Mouse (Mus musculus): ENCODE measurements around the gene Gja6. TPM values are rescaled to one million over a fixed set of nuclear protein-coding genes. Genes with fewer than 3 reads are reported as not detected.

The Gja6 gene
- polyA plus RNA-seq (2015; fragmentation: Nextera tagmentation; extraction: Ambion mirVana) = 0.10 and 0.11 TPM in 2 replicates

- no peak within 1 kb of the TSS for H3K9ac ChIP-seq
- H3K27ac ChIP-seq = no peak within 1 kb of the TSS
- WGBS = 76% methylated on average over 4 of the region's 4 CpGs
- ATAC-seq (replicated peaks) = no peak
- H3K4me1 ChIP-seq = no peaks in the 10 kb centered on the region
- H3K9me3 ChIP-seq = no peaks in the 10 kb centered on the region
- no peak within 1 kb of the TSS for H3K4me3 ChIP-seq
- no peaks in the 10 kb centered on the region for H3K36me3 ChIP-seq (replicated peaks)
- no peak within 1 kb of the TSS for H3K4me2 ChIP-seq
- H3K27me3 ChIP-seq (replicated peaks) = 0 out of 2 replicates have a peak, but pooled peaks cover 13% of the 10 kb centered on the region
Observed at GRCm38 (mm10) chrX:160906952-160907351, at the start of gene Gja6. Gja6 (minus strand) TSS chrX:160907052.

DNA sequence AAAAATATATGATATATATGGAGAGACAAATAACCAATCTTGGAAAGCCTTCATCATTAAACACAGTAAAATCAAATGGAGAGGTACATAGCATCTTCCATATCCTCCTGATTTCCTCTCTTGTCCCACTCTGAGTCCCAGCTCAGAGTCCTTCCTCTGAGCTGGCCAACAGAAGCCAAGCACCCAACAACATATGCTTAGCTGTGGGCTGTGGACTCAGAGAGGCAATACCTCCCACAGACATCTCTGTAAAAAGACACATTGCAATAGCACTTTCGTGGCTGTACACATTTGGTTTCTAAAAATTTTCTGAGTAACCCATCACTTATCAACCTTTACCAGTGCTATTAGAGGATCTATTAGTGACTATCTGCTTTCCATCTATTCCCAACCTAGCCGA is 42.7 kb upstream of the Gja6 start:
- peaks cover 5% of the 10 kb centered on the region; the same call in 1 of the 2 replicates for H3K27me3 ChIP-seq (replicated peaks)
- 84% methylated on average over 2 of the region's 2 CpGs for WGBS
- ATAC-seq (replicated peaks) = no peak
- H3K9me3 ChIP-seq = no peaks in the 10 kb centered on the region
- H3K36me3 ChIP-seq (replicated peaks) = no peaks in the 10 kb centered on the region
- no peaks in the 10 kb centered on the region for H3K4me1 ChIP-seq
- no peak overlapping the region for H3K4me3 ChIP-seq
- H3K9ac ChIP-seq = no peak overlapping the region
- no peak overlapping the region for H3K27ac ChIP-seq
- H3K4me2 ChIP-seq = no peak overlapping the region

DNA sequence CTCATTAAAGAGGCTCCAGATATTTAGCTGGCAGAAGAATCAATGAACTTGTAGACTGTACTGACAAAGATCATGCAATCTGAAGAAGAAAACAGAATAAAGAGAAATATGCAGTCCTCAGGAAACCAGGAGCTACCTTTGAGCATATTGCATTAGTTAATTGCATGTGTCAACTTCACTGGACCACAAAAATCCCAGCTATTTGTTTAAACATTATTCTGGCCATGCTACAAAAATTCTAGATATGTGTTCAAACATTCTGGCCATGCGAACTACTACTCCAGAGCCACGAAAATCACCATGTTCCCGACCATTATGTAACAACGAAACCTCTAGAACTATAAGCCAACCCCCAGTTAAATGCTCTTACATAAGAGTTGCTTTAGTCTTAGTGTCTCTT is 37.9 kb upstream of the Gja6 start:
- WGBS = 81% methylated on average over 4 of the region's 4 CpGs

DNA sequence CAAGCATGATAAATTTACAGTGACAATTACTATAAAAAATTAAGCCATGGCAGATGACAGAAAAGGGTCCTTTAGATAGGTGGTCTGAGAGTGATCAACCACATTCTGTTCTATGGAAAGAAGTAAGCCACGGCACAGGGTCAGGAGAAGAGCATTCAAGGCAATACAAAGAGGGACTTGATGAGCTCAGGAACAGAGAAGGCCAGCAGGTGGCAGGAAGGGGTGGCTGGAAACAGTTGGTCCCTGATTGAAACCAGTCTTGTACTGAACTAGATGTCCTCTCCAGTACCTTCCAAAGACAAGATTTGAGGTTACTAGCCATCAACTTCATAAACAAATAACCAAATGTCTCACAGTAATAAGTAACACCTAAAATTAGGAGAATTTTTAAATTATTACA is 28.7 kb upstream of the Gja6 start:
- Histone ChIP-seq H3K27ac (no peak overlapping the region), H3K27me3 (replicated peaks) (0 out of 2 replicates have a peak, but pooled peaks cover 2% of the 10 kb centered on the region), H3K4me3 (no peak overlapping the region), H3K9ac (no peak overlapping the region), H3K4me2 (no peak overlapping the region), H3K36me3 (replicated peaks) (no peaks in the 10 kb centered on the region), H3K9me3 (no peaks in the 10 kb centered on the region), H3K4me1 (no peaks in the 10 kb centered on the region)
- WGBS = 60% methylated on average over 1 of the region's 1 CpGs
- no peak for ATAC-seq (replicated peaks)

More for the DNA sequence above, 37.9 kb upstream of the Gja6 start:
- Histone ChIP-seq H3K36me3 (replicated peaks) (no peaks in the 10 kb centered on the region), H3K9ac (no peak overlapping the region), H3K27ac (no peak overlapping the region), H3K4me2 (no peak overlapping the region), H3K9me3 (no peaks in the 10 kb centered on the region), H3K27me3 (replicated peaks) (no peaks in the 10 kb centered on the region; the same call in 1 of the 2 replicates), H3K4me3 (no peak overlapping the region), H3K4me1 (no peaks in the 10 kb centered on the region)
- no peak for ATAC-seq (replicated peaks)

DNA sequence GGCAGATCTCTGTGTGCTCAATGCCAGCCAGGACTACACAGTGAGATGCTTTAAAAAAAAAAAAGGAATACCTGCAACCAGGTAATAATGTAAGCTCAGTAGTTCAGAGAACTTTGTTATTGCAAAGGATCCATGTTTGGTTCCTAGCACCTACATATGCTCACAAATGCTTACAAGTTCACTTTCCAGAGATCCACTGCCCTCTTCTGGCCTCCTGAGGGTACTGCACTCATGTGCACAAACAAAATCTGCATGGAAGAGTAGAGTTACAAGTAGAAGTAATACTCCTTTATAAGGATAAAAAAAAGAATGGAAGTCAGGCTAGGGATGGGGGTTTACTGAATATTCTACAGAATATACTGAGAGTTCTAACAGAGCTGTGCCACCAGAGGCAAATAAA is 23.8 kb upstream of the Gja6 start:
- no peaks in the 10 kb centered on the region for H3K27me3 ChIP-seq (replicated peaks)
- no peak for ATAC-seq (replicated peaks)
- H3K9me3 ChIP-seq = no peaks in the 10 kb centered on the region
- H3K27ac ChIP-seq = no peak overlapping the region
- H3K4me2 ChIP-seq = no peak overlapping the region
- H3K4me3 ChIP-seq = no peak overlapping the region
- no peak overlapping the region for H3K9ac ChIP-seq
- H3K4me1 ChIP-seq = no peaks in the 10 kb centered on the region
- H3K36me3 ChIP-seq (replicated peaks) = 0 out of 2 replicates have a peak, but pooled peaks cover 2% of the 10 kb centered on the region

GRCm38 (mm10) chrX:160928870-160929269 is 22.0 kb upstream of the Gja6 start:
- H3K27me3 ChIP-seq (replicated peaks) = no peaks in the 10 kb centered on the region
- WGBS = 92% methylated on average over 1 of the region's 1 CpGs
- H3K4me1 ChIP-seq = no peaks in the 10 kb centered on the region
- no peak for ATAC-seq (replicated peaks)
- no peak overlapping the region for H3K27ac ChIP-seq
- no peak overlapping the region for H3K4me3 ChIP-seq
- no peak overlapping the region for H3K4me2 ChIP-seq
- H3K9ac ChIP-seq = no peak overlapping the region
- H3K36me3 ChIP-seq (replicated peaks) = 0 out of 2 replicates have a peak, but pooled peaks cover 2% of the 10 kb centered on the region
- H3K9me3 ChIP-seq = no peaks in the 10 kb centered on the region

DNA sequence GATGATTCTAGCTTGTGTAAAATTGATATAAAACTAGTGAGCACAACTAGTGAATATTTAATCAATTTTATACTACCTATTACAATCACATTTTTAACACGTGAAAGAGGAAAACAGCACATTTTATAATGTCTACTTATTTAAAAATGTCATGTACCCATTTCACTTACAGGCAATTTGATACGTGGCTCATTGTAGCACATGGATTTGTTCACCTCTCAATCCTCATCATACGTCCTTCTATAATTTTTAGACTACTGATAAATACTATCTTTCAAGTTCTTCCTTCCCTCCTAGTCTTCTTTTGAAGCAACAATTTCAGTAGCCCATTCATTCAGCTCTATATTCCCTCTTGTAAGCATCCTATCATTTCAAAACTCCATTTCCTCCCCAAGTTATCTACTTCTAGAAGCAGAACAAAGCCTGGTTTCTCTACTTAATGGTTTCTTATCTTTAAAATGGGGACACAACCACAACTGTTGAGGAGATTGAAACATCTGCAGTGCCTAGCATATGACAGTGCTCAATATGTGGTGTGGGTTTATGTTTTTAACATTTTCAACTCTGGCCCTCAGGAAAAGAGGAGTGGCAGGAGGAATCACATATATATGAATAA is 12.3 kb upstream of the Gja6 start:
- 92% methylated on average over 3 of the region's 3 CpGs for WGBS

DNA sequence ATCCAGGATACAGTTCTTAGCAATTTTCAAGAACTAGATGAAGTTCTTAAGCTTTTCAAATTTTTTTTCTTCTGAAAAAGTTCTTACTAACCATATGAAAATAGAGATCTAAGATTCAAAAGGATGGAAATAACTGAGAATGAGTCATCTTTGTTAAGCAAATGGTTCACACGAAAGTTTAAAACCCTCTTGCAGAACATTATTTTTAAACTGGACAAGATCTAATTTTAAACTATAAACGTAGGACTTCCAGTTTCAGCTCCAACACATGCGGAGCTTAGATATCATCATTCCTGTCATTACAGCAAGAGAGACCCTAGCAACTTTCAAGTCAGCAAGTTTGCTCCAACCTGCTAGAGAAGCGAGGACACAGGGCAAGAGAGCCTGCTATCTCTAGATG is 375 bp downstream of the Gja6 start:
- Histone ChIP-seq H3K36me3 (replicated peaks) (no peaks in the 10 kb centered on the region), H3K4me2 (no peak overlapping the region), H3K4me3 (no peak overlapping the region), H3K4me1 (no peaks in the 10 kb centered on the region), H3K27me3 (replicated peaks) (0 out of 2 replicates have a peak, but pooled peaks cover 11% of the 10 kb centered on the region), H3K9ac (no peak overlapping the region), H3K9me3 (no peaks in the 10 kb centered on the region), H3K27ac (no peak overlapping the region)
- ATAC-seq (replicated peaks) = no peak
- 86% methylated on average over 4 of the region's 4 CpGs for WGBS

More for the DNA sequence above, 12.3 kb upstream of the Gja6 start:
- Histone ChIP-seq H3K4me3 (no peak overlapping the region), H3K36me3 (replicated peaks) (no peaks in the 10 kb centered on the region), H3K4me2 (no peak overlapping the region), H3K27me3 (replicated peaks) (no peaks in the 10 kb centered on the region; the same call in 1 of the 2 replicates), H3K4me1 (no peaks in the 10 kb centered on the region), H3K9me3 (no peaks in the 10 kb centered on the region), H3K27ac (no peak overlapping the region), H3K9ac (no peak overlapping the region)
- no peak for ATAC-seq (replicated peaks)

DNA sequence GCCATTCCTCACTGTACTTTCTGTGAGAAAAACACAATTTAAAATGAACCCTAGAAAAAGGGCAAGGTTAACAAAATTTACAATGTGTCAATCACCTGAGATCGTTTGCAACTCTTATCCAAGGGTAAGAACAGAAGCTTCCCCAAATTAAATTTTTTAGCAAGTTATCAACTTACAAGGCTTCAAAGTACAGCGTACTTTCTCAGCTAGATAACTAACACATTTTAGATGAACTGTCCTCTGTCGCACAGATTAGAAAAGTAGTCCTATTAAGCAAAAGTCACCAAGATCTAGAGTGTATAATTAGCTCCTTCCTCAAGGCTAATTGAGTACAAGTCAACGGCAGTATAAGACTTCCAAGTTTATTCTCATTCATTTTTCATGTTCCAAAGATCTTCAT is 939 bp downstream of the Gja6 start:
- H3K4me2 ChIP-seq = no peak overlapping the region
- H3K36me3 ChIP-seq (replicated peaks) = no peaks in the 10 kb centered on the region
- H3K27me3 ChIP-seq (replicated peaks) = 0 out of 2 replicates have a peak, but pooled peaks cover 11% of the 10 kb centered on the region
- H3K4me3 ChIP-seq = no peak overlapping the region
- no peak overlapping the region for H3K9ac ChIP-seq
- H3K9me3 ChIP-seq = no peaks in the 10 kb centered on the region
- ATAC-seq (replicated peaks) = no peak
- 80% methylated on average over 4 of the region's 4 CpGs for WGBS
- no peaks in the 10 kb centered on the region for H3K4me1 ChIP-seq
- H3K27ac ChIP-seq = no peak overlapping the region

- no peak overlapping the region for H3K4me3 ChIP-seq
- no peaks in the 10 kb centered on the region for H3K9me3 ChIP-seq
- no peak overlapping the region for H3K4me2 ChIP-seq
- H3K27me3 ChIP-seq (replicated peaks) = 0 out of 2 replicates have a peak, but pooled peaks cover 9% of the 10 kb centered on the region
- no peak for ATAC-seq (replicated peaks)
- H3K27ac ChIP-seq = no peak overlapping the region
- no peak overlapping the region for H3K9ac ChIP-seq
- no peaks in the 10 kb centered on the region for H3K4me1 ChIP-seq
- no peaks in the 10 kb centered on the region for H3K36me3 ChIP-seq (replicated peaks)
- WGBS = 63% methylated on average over 2 of the region's 2 CpGs
Observed at GRCm38 (mm10) chrX:160905041-160905678, 1.7 kb downstream of the Gja6 start.

DNA sequence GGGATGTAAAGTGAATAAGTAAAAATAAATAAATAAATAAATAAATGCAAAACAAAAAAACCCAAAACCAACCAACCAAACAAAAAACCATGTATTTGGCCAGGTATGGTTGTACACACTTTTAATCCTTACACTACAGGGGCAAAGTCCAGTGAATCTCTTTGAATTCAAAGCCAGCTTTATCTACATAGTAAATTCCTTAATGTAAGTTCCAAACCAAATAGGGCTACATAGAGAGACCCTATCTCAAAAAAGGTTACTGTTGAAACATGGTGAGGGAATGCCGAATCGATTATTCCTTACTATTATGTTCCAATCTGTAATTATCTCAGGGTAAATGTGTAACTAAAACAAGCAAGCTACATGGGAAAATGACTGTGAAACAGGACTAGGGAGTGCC is 5.7 kb downstream of the Gja6 start:
- Histone ChIP-seq H3K36me3 (replicated peaks) (no peaks in the 10 kb centered on the region), H3K9me3 (no peaks in the 10 kb centered on the region), H3K27ac (no peak overlapping the region), H3K9ac (no peak overlapping the region), H3K4me2 (no peak overlapping the region), H3K4me1 (no peaks in the 10 kb centered on the region), H3K4me3 (no peak overlapping the region), H3K27me3 (replicated peaks) (peaks cover 6% of the 10 kb centered on the region; the same call in 1 of the 2 replicates)
- ATAC-seq (replicated peaks) = no peak
- WGBS = 97% methylated on average over 2 of the region's 2 CpGs

DNA sequence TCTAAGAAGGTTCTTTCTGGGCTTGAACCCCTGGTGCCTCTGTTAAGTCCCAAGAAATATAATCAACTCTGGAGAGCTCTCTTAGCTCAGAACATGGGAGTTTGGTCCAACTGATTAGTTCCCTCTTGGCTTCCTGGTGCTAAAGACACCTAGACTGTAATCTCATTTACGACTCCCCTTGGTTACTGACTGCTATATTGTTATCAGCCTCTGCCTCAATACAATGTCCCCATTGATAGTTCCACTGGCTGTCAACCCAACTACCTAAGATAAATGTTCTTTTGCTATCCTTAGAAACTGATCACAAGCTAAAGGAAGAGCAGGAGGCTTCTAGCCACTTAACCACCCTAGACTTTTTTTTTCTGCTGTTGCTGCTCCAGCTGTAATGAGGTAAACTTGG is 14.8 kb downstream of the Gja6 start:
- no peak for ATAC-seq (replicated peaks)
- Histone ChIP-seq H3K27me3 (replicated peaks) (no peaks in the 10 kb centered on the region; the same call in 1 of the 2 replicates), H3K27ac (no peak overlapping the region), H3K36me3 (replicated peaks) (no peaks in the 10 kb centered on the region), H3K9ac (no peak overlapping the region), H3K4me2 (no peak overlapping the region), H3K4me3 (no peak overlapping the region), H3K9me3 (no peaks in the 10 kb centered on the region), H3K4me1 (no peaks in the 10 kb centered on the region)
- WGBS = 69% methylated on average over 1 of the region's 1 CpGs

- Histone ChIP-seq H3K4me3 (no peak overlapping the region), H3K36me3 (replicated peaks) (no peaks in the 10 kb centered on the region), H3K9me3 (no peaks in the 10 kb centered on the region), H3K4me1 (no peaks in the 10 kb centered on the region), H3K9ac (no peak overlapping the region), H3K4me2 (no peak overlapping the region), H3K27me3 (replicated peaks) (no peaks in the 10 kb centered on the region; the same call in 1 of the 2 replicates), H3K27ac (no peak overlapping the region)
- 62% methylated on average over 2 of the region's 2 CpGs for WGBS
- ATAC-seq (replicated peaks) = no peak
Observed at GRCm38 (mm10) chrX:160886301-160886700, 20.6 kb downstream of the Gja6 start.
